Mouse (Mus musculus) cerebellum, adult 2 months (tissue): ENCODE measurements around the gene Lime1. TPM values are rescaled to one million over a fixed set of nuclear protein-coding genes. Genes with fewer than 3 reads are reported as not detected.

Experiments used
- DNase-seq, 2 experiments: peaks; one replicate each; pipeline ENCODE4 v3.0.0; 2021
- H3K27ac ChIP-seq: fragments of 200-500 bp; 2 replicates; pipeline ENCODE4 v1.5.1; 2012; ENCODE audit warnings: low read length, control low read depth, inconsistent platforms; ENCODE audit not compliant: insufficient read depth
- H3K27me3 ChIP-seq: fragments of 200-500 bp; 2 replicates; pipeline ENCODE4 v1.6.1; 2012; ENCODE audit warnings: inconsistent platforms, mild to moderate bottlenecking, low read length, moderate library complexity; ENCODE audit not compliant: control insufficient read depth, insufficient read depth
- H3K4me1 ChIP-seq: fragments of 200-500 bp; 2 replicates; pipeline ENCODE4 v1.6.1; 2011; ENCODE audit warnings: low read length; ENCODE audit not compliant: control insufficient read depth, insufficient read depth
- H3K4me3 ChIP-seq: fragments of 200-500 bp; replicated peaks from 2 replicates; pipeline ENCODE3; 2011; ENCODE audit warnings: mild to moderate bottlenecking, low read depth, low read length, control low read depth; ENCODE audit not compliant: insufficient read depth
- CTCF ChIP-seq: fragments of 200-500 bp; IDR thresholded peaks from 2 replicates; pipeline ENCODE4 v1.5.1; 2011; ENCODE audit warnings: low read depth, mild to moderate bottlenecking, control low read depth, low read length, moderate library complexity, borderline replicate concordance; ENCODE audit not compliant: insufficient read depth
- POLR2A ChIP-seq: fragments of 200-500 bp; IDR thresholded peaks from 2 replicates; pipeline ENCODE4 v1.6.1; 2011; ENCODE audit warnings: low read length, control low read depth, borderline replicate concordance; ENCODE audit not compliant: insufficient read depth
- WGBS: fragments of 180-500 bp; shearing (Covaris S2); methylation state at CpG from one replicate; pipeline ENCODE4 v1.1.7; 2018; 5-methylcytosine and 5-hydroxymethylcytosine counted together
- polyA plus RNA-seq: library from polyadenylated mRNA; depleted of rRNA; stranded (reverse); fragments of >200 nt; gene quantifications from 2 replicates; pipeline ENCODE4 v1.2.3, GENCODE M21; 2012

The Lime1 gene
- polyA plus RNA-seq, 1 experiment = 79.8 TPM

- Histone ChIP-seq H3K4me3 (peak within 1 kb of the TSS; percentile 76), H3K27ac (peak within 1 kb of the TSS; percentile 69), H3K4me1 (no peaks in the 10 kb centered on the region), H3K27me3 (no peaks in the 10 kb centered on the region)
- WGBS = under 1% methylated on average over 71 of the region's 71 CpGs
- DNase-seq = peak; percentile 92
- TF ChIP-seq POLR2A (peak; percentile 55), CTCF (no peak)
Observed at GRCm38 (mm10) chr2:181364860-181365596, 14.8 kb upstream of the Lime1 start, which contains the start of the genes Zgpat and Arfrp1. Gene Zgpat, plus strand, starts transcription at chr2:181364928. Gene Arfrp1, minus strand, starts transcription at chr2:181365404.

- peak overlapping the region; percentile 76 for H3K4me3 ChIP-seq
Observed at GRCm38 (mm10) chr2:181365655-181366075, 14.2 kb upstream of the Lime1 start.

DNA sequence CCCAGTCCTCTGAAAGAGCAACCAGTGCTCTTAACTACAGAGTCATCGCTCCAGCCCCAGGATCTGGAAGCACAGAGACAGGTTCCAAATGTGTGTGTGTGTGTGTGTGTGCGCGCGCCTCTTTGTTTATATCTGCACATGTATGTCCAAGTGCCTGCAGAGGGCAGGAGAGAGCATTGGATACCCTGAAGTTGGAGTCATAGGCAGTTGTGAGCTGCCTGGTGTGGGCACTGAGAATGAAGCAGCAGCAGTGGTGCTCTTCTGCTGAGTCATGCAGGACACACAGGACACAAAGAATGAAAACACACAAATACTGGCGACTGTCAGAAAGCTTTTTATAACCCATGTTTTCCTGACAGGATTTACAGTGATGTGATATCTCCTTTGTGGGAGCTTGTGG lies 9.9 kb upstream of the Lime1 start:
- TF ChIP-seq POLR2A (no peak), CTCF (no peak)
- WGBS = 95% methylated on average over 5 of the region's 5 CpGs
- DNase-seq = no peak
- Histone ChIP-seq H3K4me1 (no peaks in the 10 kb centered on the region), H3K27me3 (no peaks in the 10 kb centered on the region), H3K4me3 (no peak overlapping the region), H3K27ac (no peak overlapping the region)

More at GRCm38 (mm10) chr2:181365655-181366075, 14.2 kb upstream of the Lime1 start:
- Histone ChIP-seq H3K4me1 (no peaks in the 10 kb centered on the region), H3K27ac (peak overlapping the region; percentile 61), H3K27me3 (no peaks in the 10 kb centered on the region)
- TF ChIP-seq POLR2A = no peak
- TF ChIP-seq CTCF = no peak
- no peak for DNase-seq
- under 1% methylated on average over 20 of the region's 20 CpGs for WGBS

GRCm38 (mm10) chr2:181375787-181376186 lies 4.1 kb upstream of the Lime1 start:
- no peaks in the 10 kb centered on the region for H3K4me1 ChIP-seq
- 93% methylated on average over 2 of the region's 2 CpGs for WGBS
- H3K4me3 ChIP-seq = no peak overlapping the region
- DNase-seq = no peak
- no peaks in the 10 kb centered on the region for H3K27me3 ChIP-seq
- no peak overlapping the region for H3K27ac ChIP-seq
- TF ChIP-seq CTCF (no peak), POLR2A (no peak)

- 88% methylated on average over 2 of the region's 2 CpGs for WGBS
- no peak for DNase-seq
Observed at GRCm38 (mm10) chr2:181377230-181377629, 2.6 kb upstream of the Lime1 start.

DNA sequence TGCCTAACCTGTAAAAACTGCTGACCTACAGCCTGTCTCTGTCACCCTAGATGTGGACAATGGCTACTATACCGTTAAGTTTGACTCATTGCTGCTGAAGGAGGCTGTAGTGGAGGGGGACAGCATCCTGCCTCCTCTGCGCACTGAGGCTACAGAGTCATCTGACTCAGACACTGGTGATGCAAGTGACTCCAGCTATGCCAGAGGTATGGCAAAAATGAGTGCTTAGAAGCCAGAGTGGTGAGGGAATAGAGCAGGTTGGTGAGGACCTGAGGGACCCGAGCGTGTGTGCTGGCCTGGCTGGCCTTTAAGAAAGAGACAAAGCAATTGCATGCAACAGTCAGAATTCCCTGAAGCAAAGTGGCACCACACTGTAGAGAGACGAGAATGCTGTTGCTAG lies 1.2 kb upstream of the Lime1 start:
- DNase-seq = no peak
- peaks cover 14% of the 10 kb centered on the region for H3K4me1 ChIP-seq
- TF ChIP-seq CTCF = no peak
- no peak overlapping the region for H3K27ac ChIP-seq
- H3K4me3 ChIP-seq = no peak overlapping the region
- WGBS = 92% methylated on average over 5 of the region's 5 CpGs
- H3K27me3 ChIP-seq = no peaks in the 10 kb centered on the region

More at GRCm38 (mm10) chr2:181377230-181377629, 2.6 kb upstream of the Lime1 start:
- no peak overlapping the region for H3K4me3 ChIP-seq
- TF ChIP-seq POLR2A (no peak), CTCF (no peak)
- H3K27me3 ChIP-seq = no peaks in the 10 kb centered on the region
- no peak overlapping the region for H3K27ac ChIP-seq
- H3K4me1 ChIP-seq = peaks cover 3% of the 10 kb centered on the region; the same call in 1 of the 2 replicates

GRCm38 (mm10) chr2:181380251-181380650 lies 373 bp downstream of the Lime1 start:
- H3K4me1 ChIP-seq = peaks cover 28% of the 10 kb centered on the region
- no peak overlapping the region for H3K4me3 ChIP-seq
- H3K27me3 ChIP-seq = no peaks in the 10 kb centered on the region
- TF ChIP-seq POLR2A (no peak), CTCF (no peak)
- 75% methylated on average over 5 of the region's 5 CpGs for WGBS
- no peak for DNase-seq
- no peak overlapping the region for H3K27ac ChIP-seq

GRCm38 (mm10) chr2:181381107-181381506 lies 1.2 kb downstream of the Lime1 start:
- 89% methylated on average over 5 of the region's 5 CpGs for whole genome bisulfite sequencing
- no peaks in the 10 kb centered on the region for H3K27me3 ChIP-seq
- no peak overlapping the region for H3K4me3 ChIP-seq
- TF ChIP-seq POLR2A (no peak), CTCF (no peak)
- no peak for DNase-seq
- H3K4me1 ChIP-seq = peaks cover 35% of the 10 kb centered on the region
- H3K27ac ChIP-seq = no peak overlapping the region
